Comparison of ENCODE assay signal across 9 mouse cellular contexts in genomic region chr3:93505960-93506863, GRCm38 (mm10). TPM values are rescaled to one million over a fixed set of nuclear protein-coding genes. Genes with fewer than 3 reads are reported as not detected.
DNase-seq lines count a peak whose midpoint lies in the region; ATAC-seq and TF ChIP-seq lines count a peak whose summit lies in the region.
"Had no signal": no experiment of that assay in that cellular context is flagged by ENCODE, and none has a peak within 500 bp of the region (broad histone marks: within the 10 kb centered on the region; RNA-seq: fewer than 3 reads in every experiment).

No protein-coding gene starts in this region.

- H3K4me1 ChIP-seq in liver, embryonic 12.5 days, result no peaks in the 10 kb centered on the region
- no peaks in the 10 kb centered on the region for H3K4me1 ChIP-seq in forebrain, embryonic 12.5 days

- ATAC-seq in liver, embryonic 12.5 days, result 0 out of 2 replicates have a peak, but pooled peaks have one; percentile 44
- ATAC-seq in forebrain, embryonic 12.5 days (ENCODE audit: low FRiP score), result no peak

- peak overlapping the region; percentile 27 for H3K4me2 ChIP-seq in liver, embryonic 12.5 days
- no peak overlapping the region for H3K4me2 ChIP-seq in forebrain, embryonic 12.5 days

- no peaks in the 10 kb centered on the region for H3K9me3 ChIP-seq in liver, embryonic 12.5 days (replicated peaks)
- H3K9me3 ChIP-seq in forebrain, embryonic 12.5 days, result no peaks in the 10 kb centered on the region

- DNase-seq in layer of hippocampus, adult 2 months (ENCODE audit: low spot score in 2 of 2), result no peak
- no peak for DNase-seq in layer of hippocampus, postnatal 14 days (ENCODE audit: low spot score in 2 of 2)
- peak; percentile 4 for DNase-seq in brain, adult 2 months (ENCODE audit: low read depth, low spot score)
- peak; percentile 97 for DNase-seq in induced T-regulatory cell, adult 2 months (ENCODE audit: low read depth)
- peak; percentile 87 to 90 for DNase-seq in spleen, adult 18-20 months
- DNase-seq in left cerebral cortex, adult 18-20 months (ENCODE audit: low spot score in 2 of 2), result no peak

- no peaks in the 10 kb centered on the region for H3K27me3 ChIP-seq in liver, embryonic 12.5 days (replicated peaks)
- no peaks in the 10 kb centered on the region for H3K27me3 ChIP-seq in forebrain, embryonic 12.5 days

- TF ChIP-seq CTCF in layer of hippocampus, adult 2 months (conservative IDR thresholded peaks at IDR 0.05), result no peak

- 26% methylated on average over 30 of the region's 30 CpGs for WGBS in liver, embryonic 12.5 days (ENCODE audit: insufficient replicate concordance)
- 42% methylated on average over 30 of the region's 30 CpGs for WGBS in forebrain, embryonic 12.5 days

- peak overlapping the region; percentile 10; the same call in 1 of the 2 replicates for H3K4me3 ChIP-seq in layer of hippocampus, adult 2 months
- no peak overlapping the region for H3K4me3 ChIP-seq in liver, embryonic 12.5 days
- H3K4me3 ChIP-seq in forebrain, embryonic 12.5 days (replicated peaks), result no peak overlapping the region

- no peaks in the 10 kb centered on the region for H3K36me3 ChIP-seq in liver, embryonic 12.5 days
- no peaks in the 10 kb centered on the region for H3K36me3 ChIP-seq in forebrain, embryonic 12.5 days (replicated peaks)

- H3K9ac ChIP-seq in liver, embryonic 12.5 days, result no peak overlapping the region
- no peak overlapping the region for H3K9ac ChIP-seq in forebrain, embryonic 12.5 days

- H3K27ac ChIP-seq in layer of hippocampus, adult 2 months, result no peak overlapping the region
- no peak overlapping the region for H3K27ac ChIP-seq in liver, embryonic 12.5 days
- no peak overlapping the region for H3K27ac ChIP-seq in forebrain, embryonic 12.5 days

RNA-seq across cellular contexts. Expression of gene S100a11, which starts 14.1 kb away (rescaled TPM):
- total RNA-seq in layer of hippocampus, adult 2 months (2021), result 1 to 10 TPM; 6.8 to 7.4 TPM
- total RNA-seq in layer of hippocampus, postnatal 14 days (2021), result 10 to 100 TPM; 11.8 to 17.4 TPM
- 158 and 165 TPM in 2 replicates for polyA plus RNA-seq in liver, embryonic 12.5 days (2016; fragmentation: Nextera tagmentation; extraction: Ambion mirVana)
- total RNA-seq in left cerebral cortex, adult 18-20 months (2021), result 10 to 100 TPM in 1 of 2 experiments, 1 to 10 TPM in 1; 7.2 to 14.6 TPM
- polyA plus RNA-seq in forebrain, embryonic 12.5 days (2016; fragmentation: Nextera tagmentation; extraction: Ambion mirVana), result 251 and 342 TPM in 2 replicates

RNA-seq across cellular contexts. Expression of gene Tchhl1, which starts 37.7 kb away (rescaled TPM):
- not detected for total RNA-seq in layer of hippocampus, adult 2 months (2021)
- not detected for total RNA-seq in layer of hippocampus, postnatal 14 days (2021)
- polyA plus RNA-seq in liver, embryonic 12.5 days (2016; fragmentation: Nextera tagmentation; extraction: Ambion mirVana), result not detected in 2 replicates
- total RNA-seq in left cerebral cortex, adult 18-20 months (2021), result not detected
- polyA plus RNA-seq in forebrain, embryonic 12.5 days (2016; fragmentation: Nextera tagmentation; extraction: Ambion mirVana), result not detected in 2 replicates
- polyA plus RNA-seq: neural tube, embryonic 14.5 days had no signal

RNA-seq across cellular contexts. Expression of gene S100a10, which starts 48.7 kb away (rescaled TPM):
- 10 to 100 TPM; 18.7 to 23.6 TPM for total RNA-seq in layer of hippocampus, adult 2 months (2021)
- total RNA-seq in layer of hippocampus, postnatal 14 days (2021), result 10 to 100 TPM; 31.1 to 34.9 TPM
- polyA plus RNA-seq in liver, embryonic 12.5 days (2016; fragmentation: Nextera tagmentation; extraction: Ambion mirVana), result 87.8 and 91.1 TPM in 2 replicates
- 10 to 100 TPM; 47.3 to 49.9 TPM for total RNA-seq in left cerebral cortex, adult 18-20 months (2021)
- polyA plus RNA-seq in forebrain, embryonic 12.5 days (2016; fragmentation: Nextera tagmentation; extraction: Ambion mirVana), result 108 and 148 TPM in 2 replicates

Comparison
In these comparisons a context has a peak if more than half of its experiments do, and no peak if none do; other contexts are left out.
1. DNase-seq: peak in brain, adult 2 months (single experiment), induced T-regulatory cell, adult 2 months (single experiment) and spleen, adult 18-20 months (2 of 2); none in layer of hippocampus, adult 2 months (0 of 2), layer of hippocampus, postnatal 14 days (0 of 2) and left cerebral cortex, adult 18-20 months (0 of 2).